Mouse (Mus musculus) myocyte (in vitro differentiated cells): Measurements from ENCODE around the gene 2300002M23Rik. TPM values are rescaled to one million over a fixed set of nuclear protein-coding genes. Genes with fewer than 3 reads are reported as not detected.

Source experiments
- H3K27me3 ChIP-seq: one replicate; pipeline ENCODE4 v1.6.1; 2011; ENCODE audit not compliant: control insufficient read depth, insufficient read depth, insufficient read length
- H3K36me3 ChIP-seq: one replicate; pipeline ENCODE4 v1.6.1; 2011; ENCODE audit not compliant: control insufficient read depth, insufficient read depth
- H3K4me2 ChIP-seq: one replicate; pipeline ENCODE4 v1.6.1; 2011; ENCODE audit warnings: low read depth, control low read depth
- H3K4me3 ChIP-seq: one replicate; pipeline ENCODE4 v1.5.1; 2011; ENCODE audit warnings: mild to moderate bottlenecking, control low read depth, moderate library complexity
- H3K79me2 ChIP-seq: one replicate; pipeline ENCODE4 v1.6.1; 2011; ENCODE audit not compliant: control insufficient read depth, insufficient read depth
- H3ac ChIP-seq: one replicate; pipeline ENCODE4 v1.6.1; 2011; ENCODE audit not compliant: control insufficient read depth, insufficient read length
- CEBPB ChIP-seq: IDR thresholded peaks from 2 replicates; pipeline ENCODE4 v1.6.1; 2011; ENCODE audit warnings: mild to moderate bottlenecking, moderate library complexity; ENCODE audit not compliant: poor library complexity, insufficient read depth, severe bottlenecking
- E2F4 ChIP-seq: IDR thresholded peaks from one replicate; pipeline ENCODE4 v1.6.1; 2011; ENCODE audit warnings: mild to moderate bottlenecking, control low read depth, moderate library complexity; ENCODE audit not compliant: insufficient read depth
- MAX ChIP-seq: IDR thresholded peaks from one replicate; pipeline ENCODE4 v1.6.1; 2011; ENCODE audit warnings: low read depth, mild to moderate bottlenecking, control low read depth
- MYOD1 ChIP-seq, 3 experiments: IDR thresholded peaks; one replicate each; pipeline ENCODE4 v1.6.1; 2011; ENCODE audit warnings: control low read depth in 2 of 3, low read depth in 2 of 3, mild to moderate bottlenecking in 2 of 3, moderate library complexity in 1 of 3; ENCODE audit not compliant: insufficient read length in 2 of 3, control insufficient read depth in 1 of 3
- MYOG ChIP-seq, 3 experiments: IDR thresholded peaks; one replicate each; pipeline ENCODE4 v1.6.1; 2011; ENCODE audit warnings: control low read depth in 2 of 3, low read depth in 2 of 3, mild to moderate bottlenecking in 2 of 3; ENCODE audit not compliant: insufficient read length in 2 of 3, control insufficient read depth in 1 of 3, insufficient read depth in 1 of 3
- POLR2A ChIP-seq: IDR thresholded peaks from one replicate; pipeline ENCODE4 v1.6.1; 2011; ENCODE audit warnings: low read depth, mild to moderate bottlenecking, control low read depth, moderate library complexity; ENCODE audit not compliant: insufficient read length
- POLR2AphosphoS2 ChIP-seq: IDR thresholded peaks from one replicate; pipeline ENCODE4 v1.6.1; 2011; ENCODE audit warnings: low read depth, control low read depth; ENCODE audit not compliant: insufficient read length
- REST ChIP-seq: IDR thresholded peaks from one replicate; pipeline ENCODE4 v1.6.1; 2011; ENCODE audit warnings: mild to moderate bottlenecking, control low read depth, moderate library complexity; ENCODE audit not compliant: insufficient read depth, insufficient read length
- SRF ChIP-seq: IDR thresholded peaks from one replicate; pipeline ENCODE4 v1.6.1; 2011; ENCODE audit warnings: low read depth; ENCODE audit not compliant: control insufficient read depth, insufficient read length
- TCF12 ChIP-seq: IDR thresholded peaks from one replicate; pipeline ENCODE4 v1.6.1; 2011; ENCODE audit warnings: mild to moderate bottlenecking, control low read depth; ENCODE audit not compliant: poor library complexity, insufficient read depth, severe bottlenecking
- TCF3 ChIP-seq: IDR thresholded peaks from one replicate; pipeline ENCODE4 v1.6.1; 2011; ENCODE audit warnings: low read depth, control low read depth; ENCODE audit not compliant: insufficient read length
- USF1 ChIP-seq: IDR thresholded peaks from one replicate; pipeline ENCODE4 v1.6.1; 2011; ENCODE audit warnings: low read depth, mild to moderate bottlenecking, control low read depth, moderate library complexity
- polyA plus RNA-seq: library from polyadenylated mRNA; unstranded; fragments of >200 nt; fragmentation: generic; extraction: Trizol; gene quantifications from one replicate; pipeline ENCODE4 v1.2.1, GENCODE M21; 2012; ENCODE audit warnings: missing spikeins

Gene 2300002M23Rik
- polyA plus RNA-seq, 1 experiment, result not detected

DNA sequence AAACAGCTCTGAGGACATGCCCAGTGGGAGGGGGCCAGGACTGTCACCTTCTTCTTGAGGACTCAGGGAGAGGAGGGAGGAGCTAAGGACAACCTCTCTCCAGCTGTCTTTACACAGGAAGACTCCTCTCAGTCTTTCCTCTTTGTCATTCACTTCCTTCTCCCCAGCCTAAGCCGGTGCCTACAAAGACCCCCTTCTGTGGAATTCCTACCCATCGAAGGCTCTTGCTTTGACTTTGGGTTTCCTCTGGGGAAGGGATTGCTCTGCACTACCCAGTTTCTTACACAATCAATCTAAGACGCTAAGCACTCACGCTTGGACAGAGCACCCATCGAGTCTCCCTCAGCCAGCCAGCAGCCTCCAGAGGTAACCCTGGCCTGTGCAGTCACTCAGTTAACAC lies 18.6 kb upstream of the 2300002M23Rik start:
- Histone ChIP-seq H3K27me3 (no peaks in the 10 kb centered on the region), H3K79me2 (no peaks in the 10 kb centered on the region), H3K4me2 (peak overlapping the region; percentile 65), H3K4me3 (no peak overlapping the region), H3K36me3 (no peaks in the 10 kb centered on the region), H3ac (no peak overlapping the region)
- no peak for TF ChIP-seq USF1
- TF ChIP-seq POLR2A, result no peak
- no peak for TF ChIP-seq MYOD1 (IDR thresholded peaks at IDR 0.05; ENCODE audit: control insufficient read depth in 1 of 3, insufficient read length in 2 of 3, low read depth in 2 of 3)
- no peak for TF ChIP-seq TCF12
- no peak for TF ChIP-seq TCF3
- no peak for TF ChIP-seq SRF
- TF ChIP-seq MYOG (IDR thresholded peaks at IDR 0.05; ENCODE audit: control insufficient read depth in 1 of 3, insufficient read depth in 1 of 3, insufficient read length in 2 of 3, low read depth in 2 of 3), result no peak
- TF ChIP-seq MAX, result no peak
- TF ChIP-seq CEBPB, result no peak
- no peak for TF ChIP-seq REST
- no peak for TF ChIP-seq E2F4
- no peak for TF ChIP-seq POLR2AphosphoS2

- Histone ChIP-seq H3ac (no peak overlapping the region), H3K27me3 (no peaks in the 10 kb centered on the region), H3K4me3 (no peak overlapping the region), H3K36me3 (no peaks in the 10 kb centered on the region), H3K4me2 (peak overlapping the region; percentile 65), H3K79me2 (no peaks in the 10 kb centered on the region)
- TF ChIP-seq MYOD1 (IDR thresholded peaks at IDR 0.05; ENCODE audit: control insufficient read depth in 1 of 3, insufficient read length in 2 of 3, low read depth in 2 of 3) (peak in 1 of 3 experiments; percentile 47), POLR2A (peak; percentile 29), E2F4 (no peak), REST (no peak), MYOG (IDR thresholded peaks at IDR 0.05; ENCODE audit: control insufficient read depth in 1 of 3, insufficient read depth in 1 of 3, insufficient read length in 2 of 3, low read depth in 2 of 3) (peak in 1 of 3 experiments; percentile 50), TCF12 (no peak)
These were observed 17.7 kb upstream of the 2300002M23Rik start for GRCm38 (mm10) chr17:35549437-35550142.

DNA sequence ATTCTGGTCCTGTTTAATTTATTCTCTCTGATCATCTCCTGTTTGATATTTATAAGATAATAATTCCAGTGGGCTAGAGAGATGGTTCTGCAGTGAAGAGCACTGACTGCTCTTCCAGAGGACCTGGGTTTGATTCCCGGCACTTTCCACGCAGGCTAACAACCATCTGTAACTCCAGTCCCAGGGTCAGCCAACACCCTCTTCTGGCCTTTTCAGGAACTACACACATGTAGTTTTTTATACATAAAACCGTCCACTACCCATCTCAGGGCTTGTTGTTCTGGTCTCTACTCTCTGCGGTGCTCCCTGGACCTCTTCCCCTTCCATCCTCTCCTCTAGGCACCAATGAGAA lies 17.1 kb upstream of the 2300002M23Rik start:
- TF ChIP-seq E2F4 (no peak), TCF12 (no peak), MYOG (IDR thresholded peaks at IDR 0.05; ENCODE audit: control insufficient read depth in 1 of 3, insufficient read depth in 1 of 3, insufficient read length in 2 of 3, low read depth in 2 of 3) (no peak), POLR2A (no peak), TCF3 (no peak), MYOD1 (IDR thresholded peaks at IDR 0.05; ENCODE audit: control insufficient read depth in 1 of 3, insufficient read length in 2 of 3, low read depth in 2 of 3) (no peak), CEBPB (no peak), MAX (no peak)
- Histone ChIP-seq H3ac (no peak overlapping the region), H3K36me3 (no peaks in the 10 kb centered on the region), H3K27me3 (no peaks in the 10 kb centered on the region), H3K4me3 (no peak overlapping the region), H3K79me2 (no peaks in the 10 kb centered on the region), H3K4me2 (peak overlapping the region; percentile 65)

DNA sequence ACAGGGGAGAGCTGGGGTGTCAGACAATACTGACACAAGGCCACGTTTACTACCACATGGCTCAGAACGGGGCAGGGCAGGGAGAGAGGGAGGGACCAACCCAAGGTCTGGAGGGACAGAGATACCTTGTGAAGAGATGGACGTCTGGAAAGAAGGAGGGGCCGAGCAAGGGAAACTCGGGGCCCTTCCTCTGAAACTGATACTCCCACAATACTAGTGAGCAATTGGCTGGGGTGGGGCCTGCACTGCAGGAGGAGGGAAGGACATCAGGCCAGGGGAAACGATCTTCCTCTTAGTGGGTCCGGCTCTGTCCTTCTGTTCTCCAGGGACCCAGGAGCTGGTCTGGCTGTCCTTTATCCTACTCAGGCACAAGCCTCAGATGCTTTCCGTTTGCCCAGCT lies 16.4 kb upstream of the 2300002M23Rik start:
- Histone ChIP-seq H3ac (no peak overlapping the region), H3K79me2 (no peaks in the 10 kb centered on the region), H3K4me2 (peak overlapping the region; percentile 75), H3K4me3 (no peak overlapping the region), H3K27me3 (no peaks in the 10 kb centered on the region), H3K36me3 (no peaks in the 10 kb centered on the region)
- TF ChIP-seq REST (no peak), POLR2A (peak; percentile 56), MAX (no peak), E2F4 (no peak), POLR2AphosphoS2 (peak; percentile 59), TCF3 (no peak), USF1 (no peak)

GRCm38 (mm10) chr17:35551881-35552414 lies 15.3 kb upstream of the 2300002M23Rik start, which contains the start of gene Cdsn:
Gene Cdsn, plus strand, starts transcription at chr17:35552128.
- Histone ChIP-seq H3K79me2 (no peaks in the 10 kb centered on the region), H3ac (no peak within 1 kb of the TSS), H3K36me3 (no peaks in the 10 kb centered on the region), H3K4me3 (peak within 1 kb of the TSS; percentile 33), H3K27me3 (no peaks in the 10 kb centered on the region), H3K4me2 (peak within 1 kb of the TSS; percentile 75)
- TF ChIP-seq POLR2AphosphoS2 (peak; percentile 79), TCF3 (no peak), MYOD1 (IDR thresholded peaks at IDR 0.05; ENCODE audit: control insufficient read depth in 1 of 3, insufficient read length in 2 of 3, low read depth in 2 of 3) (peak in 1 of 3 experiments; percentile 10), POLR2A (peak; percentile 80), MYOG (IDR thresholded peaks at IDR 0.05; ENCODE audit: control insufficient read depth in 1 of 3, insufficient read depth in 1 of 3, insufficient read length in 2 of 3, low read depth in 2 of 3) (peak in 1 of 3 experiments; percentile 8), CEBPB (peak; percentile 76)
